Mouse (Mus musculus): ENCODE data around the gene Paip2b.
"Not testable (repeated sequence)": the region's sequence is repeated elsewhere in the genome, so short reads cannot be mapped to it uniquely, and the experiment has no call there.

Gene Paip2b

DNA sequence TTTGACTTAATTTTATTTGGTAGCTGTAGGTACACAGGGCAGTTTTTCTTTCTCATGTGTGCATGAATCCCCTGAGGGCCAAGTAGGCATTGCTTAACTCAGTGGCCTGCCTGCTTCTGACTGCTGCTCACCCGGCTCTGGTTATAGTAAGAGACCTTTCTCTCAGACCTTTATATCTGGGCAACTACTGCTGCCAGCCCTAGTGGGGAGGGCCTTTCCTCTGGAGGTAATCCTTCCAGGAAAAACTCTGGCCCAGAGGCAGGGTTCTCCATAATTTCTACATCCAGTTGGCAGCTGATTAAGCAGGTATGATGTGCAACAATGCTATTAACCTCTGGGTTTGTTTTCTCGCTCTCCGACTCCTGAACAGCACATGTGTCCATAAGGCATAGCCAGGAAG lies 28.7 kb downstream of the Paip2b start:
- DNase-seq (ENCODE audit: extremely low read depth, insufficient read length, low spot score) = no peak

DNA sequence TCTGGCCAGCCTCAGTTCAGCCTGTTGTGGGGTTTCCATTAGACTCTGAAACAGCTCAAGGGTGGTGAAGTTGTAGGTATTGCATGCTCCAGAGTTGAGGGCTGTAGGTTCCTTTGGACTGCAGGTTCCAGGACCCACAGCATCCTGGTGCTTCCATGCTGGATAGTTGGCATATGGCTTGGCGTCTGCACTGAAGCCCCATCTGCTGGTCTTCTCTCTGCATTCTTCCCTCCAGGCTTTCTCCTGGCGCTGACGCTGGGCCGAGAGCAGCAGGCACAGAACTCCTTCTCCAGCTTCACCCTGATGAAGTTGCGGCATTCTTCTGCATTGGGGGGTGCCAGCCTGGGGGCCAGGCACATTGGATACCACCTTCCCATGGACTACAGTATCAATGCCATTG lies 29.5 kb downstream of the Paip2b start:
- no peak for DNase-seq (ENCODE audit: extremely low read depth, insufficient read length, low spot score)

DNA sequence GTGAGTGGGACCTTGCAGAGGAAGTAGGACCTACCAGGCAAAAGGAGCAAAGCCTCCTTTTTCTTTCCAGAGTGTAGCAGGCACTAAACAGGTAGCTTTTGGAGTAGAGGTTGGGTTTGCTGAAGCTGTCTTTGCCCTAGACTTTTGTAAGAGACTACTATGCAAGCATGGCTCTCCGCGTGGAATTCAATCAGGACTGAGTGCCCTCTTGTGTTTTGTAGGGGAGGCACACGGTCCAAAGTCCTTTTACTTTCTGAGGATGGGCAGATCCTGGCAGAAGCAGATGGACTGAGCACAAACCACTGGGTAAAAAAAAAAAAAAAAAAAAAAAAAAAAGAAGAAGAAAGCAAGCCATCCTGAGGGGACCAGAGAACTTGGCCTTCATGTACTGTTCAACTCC lies 34.9 kb downstream of the Paip2b start:
- no peak for DNase-seq (ENCODE audit: extremely low read depth, insufficient read length, low spot score)

DNA sequence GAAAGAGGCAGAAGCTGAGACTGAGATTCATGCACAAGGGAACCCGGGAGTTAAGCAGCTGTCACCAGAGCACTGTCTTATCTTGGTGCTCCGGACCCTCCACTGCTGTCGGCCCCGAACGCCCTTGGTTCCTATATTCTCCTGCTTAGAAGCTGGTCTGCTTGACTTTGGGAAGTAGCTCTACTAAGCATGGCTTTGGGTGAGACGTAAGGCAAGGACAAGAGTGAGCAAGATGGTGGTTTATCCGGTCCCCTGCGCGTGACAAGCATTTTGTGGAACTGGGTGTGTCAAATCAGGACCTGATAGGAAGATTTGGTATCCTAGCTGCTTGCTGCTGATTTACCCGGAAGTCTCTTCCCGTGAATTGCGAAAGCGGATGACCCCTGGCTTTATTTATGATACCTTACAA lies 36.0 kb downstream of the Paip2b start:
- DNase-seq (ENCODE audit: extremely low read depth, insufficient read length, low spot score) = no peak

DNA sequence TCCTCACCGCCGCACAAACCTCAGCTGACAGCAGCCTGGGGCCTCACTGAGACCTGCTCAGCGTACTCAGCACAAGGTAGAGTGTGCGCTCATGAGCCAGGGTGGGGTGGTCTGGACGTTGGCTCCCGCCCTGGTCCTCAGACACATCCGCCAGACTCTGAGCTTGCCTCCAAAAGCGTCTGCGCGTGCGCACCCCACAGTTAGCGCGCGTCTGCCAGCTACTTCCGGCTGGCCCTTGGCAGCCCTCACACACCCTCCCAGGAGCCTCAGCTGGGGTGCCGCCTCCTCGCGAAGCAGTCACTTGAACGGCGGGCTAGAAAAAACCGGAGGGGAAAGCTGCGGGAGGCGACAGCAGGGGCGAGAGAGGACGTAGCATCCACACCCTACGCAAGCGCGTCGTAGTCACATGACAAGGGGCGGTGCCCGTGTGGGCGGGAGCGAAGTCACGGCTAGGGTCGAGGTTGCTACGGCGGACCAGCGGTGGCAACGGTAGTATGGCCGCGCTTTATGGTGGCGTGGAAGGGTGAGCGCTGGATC lies 36.7 kb downstream of the Paip2b start, which contains the start of gene Nagk:
TSS of gene Nagk (plus strand) at position 223 of the 537 bp plus-strand sequence.
- peak; percentile 95 for DNase-seq (ENCODE audit: extremely low read depth, insufficient read length, low spot score)

DNA sequence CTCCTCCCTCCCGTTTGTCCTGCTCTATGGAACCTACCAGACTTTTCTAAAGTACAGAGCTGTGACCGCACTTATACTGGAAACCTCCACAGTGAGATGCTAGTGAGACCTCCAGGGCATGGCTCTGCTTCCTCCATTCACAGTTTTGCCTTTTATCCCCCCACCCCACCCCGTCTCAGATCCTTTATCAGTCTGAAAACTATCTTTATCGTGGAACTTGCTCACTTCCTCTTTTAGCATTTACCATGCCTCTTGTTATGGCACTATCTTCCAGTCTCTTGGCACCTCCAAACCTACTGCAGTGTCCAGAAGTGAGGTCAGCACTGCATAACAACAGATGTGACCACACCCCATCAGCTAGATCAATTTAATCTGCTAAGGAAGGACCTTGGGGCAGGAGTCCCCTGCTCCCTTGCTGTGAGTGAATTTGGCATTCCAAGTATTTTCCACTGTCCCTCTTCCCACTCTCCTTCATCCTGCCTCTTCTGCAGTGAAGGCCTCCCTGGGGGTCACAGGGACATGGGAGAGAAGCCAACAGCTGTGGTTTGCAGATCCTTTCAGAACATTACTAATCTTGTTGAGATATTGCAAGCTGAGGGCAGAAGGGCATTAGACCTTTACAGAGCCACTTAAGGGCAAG lies 40.2 kb downstream of the Paip2b start:
- no peak for DNase-seq (ENCODE audit: extremely low read depth, insufficient read length, low spot score)

DNA sequence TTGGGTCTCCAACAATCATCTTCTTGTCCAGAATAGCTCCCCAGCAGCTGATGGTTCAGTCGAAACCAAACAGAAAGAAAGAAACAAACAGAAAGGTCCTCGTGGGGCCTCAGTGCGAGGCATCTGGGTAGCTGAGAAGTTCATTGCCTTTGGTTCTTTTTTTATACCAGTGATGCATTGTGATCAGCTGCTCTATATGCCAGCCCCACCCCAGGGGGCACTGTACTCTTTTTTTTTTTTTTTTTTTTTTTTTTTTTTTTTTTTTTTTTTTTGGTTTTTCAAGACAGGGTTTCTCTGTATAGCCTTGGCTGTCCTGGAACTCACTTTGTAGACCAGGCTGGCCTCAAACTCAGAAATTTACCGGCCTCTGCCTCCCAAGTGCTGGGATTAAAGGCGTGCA lies 41.0 kb downstream of the Paip2b start:
- not testable (repeated sequence) for DNase-seq (ENCODE audit: extremely low read depth, insufficient read length, low spot score)

DNA sequence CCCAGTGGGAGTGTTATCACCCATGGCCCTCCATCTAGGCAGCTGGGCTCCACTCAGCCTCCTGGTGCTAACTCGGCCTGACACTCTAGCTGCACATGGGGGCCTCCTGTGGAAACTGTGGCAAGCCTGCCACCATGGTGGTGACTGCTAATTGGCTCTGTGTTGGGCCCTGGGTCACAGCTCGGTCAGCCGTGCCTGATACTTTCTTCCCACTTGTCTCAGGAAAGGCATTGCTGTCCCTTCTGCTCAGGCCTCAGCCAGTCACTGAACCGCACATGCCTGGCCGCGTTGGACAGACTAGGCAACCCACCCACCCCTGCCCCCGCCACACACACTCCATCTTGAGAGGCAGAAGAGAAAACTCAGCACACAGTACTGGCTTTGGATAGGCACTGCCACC lies 43.0 kb downstream of the Paip2b start:
- no peak for DNase-seq (ENCODE audit: extremely low read depth, insufficient read length, low spot score)

DNA sequence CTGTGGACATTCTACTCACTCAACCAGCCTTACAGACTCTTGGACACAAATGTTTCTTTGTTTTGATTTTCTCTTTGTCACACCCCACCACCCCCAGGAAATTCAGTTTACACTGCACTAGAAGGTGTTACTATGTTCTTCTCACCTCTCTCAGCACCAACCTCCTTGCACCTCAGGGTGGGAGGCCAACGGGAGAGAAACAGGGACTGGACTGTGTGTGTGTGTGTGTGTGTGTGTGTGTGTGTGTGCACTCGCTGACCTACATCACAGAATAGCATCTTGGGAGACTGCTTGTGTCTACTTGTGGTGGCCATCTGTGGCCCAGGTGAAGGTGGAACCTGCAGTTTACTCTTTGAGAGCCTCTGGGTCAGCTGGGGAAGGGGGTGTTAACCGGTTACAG lies 45.1 kb downstream of the Paip2b start:
- no peak for DNase-seq (ENCODE audit: extremely low read depth, insufficient read length, low spot score)

DNA sequence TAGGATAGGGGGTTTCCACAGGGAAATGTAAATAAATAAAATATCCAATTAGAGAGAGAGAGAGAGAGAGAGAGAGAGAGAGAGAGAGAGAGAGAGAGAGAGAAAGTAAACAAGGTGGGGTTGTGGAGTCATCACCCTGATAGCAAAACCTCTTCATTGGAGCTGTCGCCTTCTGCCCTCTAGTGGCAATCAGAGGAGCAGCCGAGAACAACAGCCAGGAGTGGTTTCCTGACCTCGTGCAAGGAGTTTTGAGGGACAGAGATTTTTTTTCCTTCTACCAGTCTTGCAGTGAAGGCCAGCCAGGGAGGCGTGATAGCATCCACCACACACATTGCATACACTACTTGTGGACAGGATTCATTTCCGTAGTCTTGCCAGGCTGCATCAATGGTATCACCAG lies 52.5 kb downstream of the Paip2b start:
- DNase-seq (ENCODE audit: extremely low read depth, insufficient read length, low spot score) = no peak

DNA sequence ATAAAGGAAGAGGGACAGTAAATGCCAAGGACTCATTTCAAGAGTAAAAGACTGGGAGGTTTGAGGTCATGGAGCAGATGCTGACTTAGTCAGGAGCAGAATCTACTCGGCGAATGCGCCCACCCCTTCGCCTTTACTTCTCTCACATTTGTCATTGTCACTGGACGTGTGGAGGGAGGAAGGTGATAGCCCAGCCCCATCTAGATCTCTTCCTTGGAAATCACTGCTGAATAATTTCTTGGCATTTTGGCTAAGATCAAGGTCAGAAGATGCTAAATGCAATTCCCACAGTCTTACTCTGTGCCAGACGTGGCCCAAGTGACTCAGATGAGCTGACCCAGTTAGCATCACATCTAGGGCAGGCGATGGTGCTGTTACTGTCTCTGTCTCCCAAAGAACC lies 53.2 kb downstream of the Paip2b start:
- no peak for DNase-seq (ENCODE audit: extremely low read depth, insufficient read length, low spot score)

DNA sequence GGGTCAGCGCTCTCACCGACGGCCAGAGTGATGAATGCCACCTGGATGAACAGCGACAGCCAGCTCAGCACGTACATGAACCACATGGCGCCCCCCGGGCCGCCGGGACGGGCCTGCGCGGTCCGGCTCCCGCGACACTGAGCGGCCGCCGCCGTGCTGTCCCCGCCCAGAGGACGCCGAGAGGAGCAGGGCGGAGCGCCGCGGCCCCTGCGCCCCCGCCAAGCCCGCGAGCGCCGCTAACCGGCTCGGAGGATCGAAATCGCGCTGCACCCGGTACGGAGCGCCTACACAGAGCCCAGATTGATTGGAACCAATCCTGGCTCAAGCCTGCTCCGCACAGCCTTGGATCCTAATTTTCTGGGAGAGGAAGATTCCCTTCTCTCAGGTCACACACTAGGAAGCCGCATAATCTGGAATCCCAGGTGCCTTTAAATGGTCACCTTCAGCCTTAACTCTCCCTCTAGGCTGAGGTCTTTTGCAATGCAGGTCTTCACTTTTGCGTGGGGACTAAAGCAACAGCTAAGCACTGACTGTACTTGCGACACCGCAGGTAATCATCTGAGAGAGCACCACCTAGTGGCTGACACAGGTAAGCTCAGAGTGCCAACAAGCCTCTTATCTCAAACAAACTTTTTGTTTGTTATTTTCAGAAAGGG lies 55.8 kb downstream of the Paip2b start, which contains the start of gene Tex261:
TSS of gene Tex261 (minus strand) at position 176 of the 656 bp plus-strand sequence.
- DNase-seq (ENCODE audit: extremely low read depth, insufficient read length, low spot score) = peak; percentile 90

DNA sequence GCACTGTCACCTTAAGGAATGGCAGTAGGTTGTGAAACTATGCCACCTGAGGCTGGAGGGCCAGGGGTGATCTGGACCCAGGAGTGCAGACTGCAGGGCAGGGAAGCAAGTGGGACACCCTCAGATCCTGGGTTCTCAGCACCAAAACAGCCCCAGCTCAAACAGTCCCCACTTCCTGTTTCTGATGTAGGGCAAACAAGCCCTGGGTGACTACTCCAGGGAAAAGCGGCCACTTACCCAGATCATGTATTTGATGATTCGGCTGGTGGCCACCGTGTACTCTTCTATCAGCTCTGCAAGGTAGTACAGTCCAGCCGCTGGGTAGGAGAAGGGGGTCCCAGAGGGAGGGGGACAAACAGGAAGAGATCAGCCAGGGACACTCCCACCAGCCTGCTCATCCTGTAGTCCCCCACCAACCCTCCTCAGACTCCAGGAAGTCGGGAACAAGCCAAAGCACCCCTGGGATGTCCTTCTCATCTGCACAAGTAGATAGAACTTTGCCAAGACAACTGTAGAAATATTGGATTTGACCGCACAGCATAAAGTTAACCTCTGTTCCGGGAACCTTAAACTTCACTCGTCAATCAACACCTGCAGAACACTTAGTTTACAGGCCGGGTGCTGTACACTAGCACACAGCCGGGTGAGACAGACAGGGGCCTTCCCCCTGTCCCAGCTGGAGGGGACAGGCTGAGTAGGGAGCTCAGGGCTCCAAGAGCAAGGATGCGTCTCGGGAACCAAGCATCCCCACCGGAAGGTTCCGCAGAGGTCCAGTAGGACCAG lies 56.6 kb downstream of the Paip2b start:
- peak; percentile 45 for DNase-seq (ENCODE audit: extremely low read depth, insufficient read length, low spot score)

DNA sequence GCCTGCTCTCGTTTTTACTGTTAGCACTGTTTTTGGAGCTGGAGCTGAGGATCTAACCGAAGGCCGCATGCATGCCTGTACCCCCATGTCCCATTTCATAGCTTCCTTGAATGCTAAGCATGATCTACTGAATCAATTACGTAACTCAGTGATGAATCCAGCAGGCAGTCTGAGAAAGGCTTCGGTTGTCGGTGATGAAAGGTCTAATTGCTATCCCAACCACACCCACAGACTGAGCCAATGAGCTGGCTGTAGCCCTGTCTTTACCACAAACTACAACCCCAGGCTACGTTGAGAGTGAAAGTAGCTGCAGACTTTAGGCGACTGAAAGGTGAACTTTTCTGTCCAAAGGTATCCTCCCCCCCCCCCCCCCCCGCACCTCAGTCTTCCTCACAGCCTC lies 57.4 kb downstream of the Paip2b start:
- no peak for DNase-seq (ENCODE audit: extremely low read depth, insufficient read length, low spot score)

DNA sequence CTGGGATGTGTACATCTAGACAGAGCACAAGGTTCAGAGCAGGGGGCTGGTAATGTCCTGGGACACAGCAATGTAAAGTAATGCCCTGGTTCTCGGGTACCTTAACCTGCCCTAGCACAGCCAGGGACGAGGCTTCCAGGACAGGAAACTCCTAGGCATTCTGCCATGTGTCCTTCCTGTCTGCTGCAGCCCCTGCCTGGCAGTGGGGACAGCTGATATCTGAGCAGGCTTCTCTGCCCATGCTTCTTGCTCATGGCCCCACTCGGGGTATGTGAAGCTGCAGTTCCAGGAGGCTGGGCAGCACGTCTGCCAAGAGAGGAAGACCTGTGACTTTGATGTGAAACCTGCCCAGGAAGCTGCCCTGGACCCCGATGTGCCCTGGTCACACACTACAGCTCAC lies 63.1 kb downstream of the Paip2b start:
- no peak for DNase-seq (ENCODE audit: extremely low read depth, insufficient read length, low spot score)

DNA sequence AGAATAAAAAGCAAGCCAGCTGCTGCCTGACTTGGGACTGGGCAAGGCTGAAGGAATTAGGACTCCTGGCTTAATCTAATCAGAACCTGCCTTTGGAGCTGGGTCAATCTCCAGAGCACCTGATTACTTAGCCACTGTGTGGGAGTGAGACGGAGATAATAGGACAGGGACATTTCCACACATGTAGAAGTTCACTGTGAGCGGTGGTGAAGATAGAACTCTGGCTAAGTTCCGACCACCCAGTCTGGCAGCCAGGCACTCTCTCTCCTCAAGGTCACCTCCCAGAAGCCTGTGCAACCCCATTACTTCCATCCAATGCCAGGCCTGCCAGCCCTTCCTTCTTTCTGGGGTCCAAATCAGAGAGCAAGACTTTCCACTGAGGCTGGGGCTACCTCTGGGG lies 64.6 kb downstream of the Paip2b start:
- DNase-seq (ENCODE audit: extremely low read depth, insufficient read length, low spot score) = no peak

DNA sequence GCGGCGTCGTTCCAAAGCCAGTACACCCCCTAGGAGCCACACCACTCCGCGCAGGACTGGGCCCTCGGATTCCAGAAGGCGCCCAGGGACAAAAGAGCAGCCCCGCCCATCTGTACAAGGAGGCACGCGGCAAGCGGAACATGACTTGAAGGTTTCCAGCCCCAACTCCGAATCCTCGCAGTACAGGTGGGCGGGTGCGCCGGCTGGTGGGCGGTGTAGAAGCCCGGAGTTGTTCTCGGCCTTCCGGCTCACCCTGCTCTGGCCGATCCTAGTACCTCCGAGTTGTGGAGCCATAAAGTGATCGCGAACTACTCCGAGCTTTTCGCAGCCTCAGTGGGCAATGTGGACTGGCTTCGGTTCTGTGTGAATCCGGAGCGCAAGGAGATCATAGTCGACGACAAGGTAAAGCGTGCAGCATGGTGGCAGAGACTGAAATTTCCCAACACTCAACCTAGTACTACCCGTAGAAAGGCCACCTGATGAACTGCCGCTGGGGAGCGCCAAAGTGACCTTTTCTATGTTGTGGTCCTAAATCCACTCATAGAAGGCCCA lies 68.6 kb downstream of the Paip2b start:
- no peak for DNase-seq (ENCODE audit: extremely low read depth, insufficient read length, low spot score)

DNA sequence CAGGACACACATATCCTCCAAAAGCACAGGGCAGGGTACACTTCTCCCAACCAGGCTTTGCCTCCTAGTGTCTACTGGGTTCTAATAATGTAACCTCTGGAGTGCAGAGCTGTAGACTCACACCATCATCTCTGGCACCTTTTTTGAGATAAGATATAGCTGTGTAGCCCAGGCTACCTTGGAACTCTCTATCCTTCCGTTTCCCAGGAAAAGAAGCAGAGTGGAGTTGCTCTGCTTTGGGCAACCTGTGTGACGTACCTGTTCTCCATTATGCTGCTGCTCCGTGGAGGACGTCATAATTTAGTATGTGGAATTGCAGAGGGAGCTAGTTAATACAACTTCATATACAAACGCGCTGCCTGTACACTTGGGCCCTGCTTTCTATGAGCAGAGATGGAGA lies 69.2 kb downstream of the Paip2b start, which contains the start of gene Ankrd53:
TSS of gene Ankrd53 (plus strand) at position 301 of the 400 bp plus-strand sequence.
- DNase-seq (ENCODE audit: extremely low read depth, insufficient read length, low spot score) = no peak

DNA sequence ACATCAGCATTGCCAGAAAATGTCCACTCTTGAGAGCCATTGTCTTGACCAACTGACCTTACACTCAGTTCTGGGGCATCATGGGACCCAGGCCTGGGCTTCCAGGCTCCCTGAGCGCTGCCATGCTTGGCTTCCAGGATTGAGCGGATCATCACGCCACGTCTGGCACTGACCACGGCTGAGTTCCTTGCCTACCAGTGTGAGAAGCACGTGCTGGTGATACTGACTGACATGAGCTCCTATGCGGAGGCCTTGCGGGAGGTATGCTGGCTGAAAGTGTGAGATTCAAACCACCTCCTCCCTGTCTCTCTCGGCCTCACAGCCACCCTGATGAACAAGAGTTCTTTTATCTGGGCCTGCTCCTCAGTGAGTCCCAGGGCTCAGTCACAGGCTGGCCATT lies 75.5 kb downstream of the Paip2b start:
- DNase-seq (ENCODE audit: extremely low read depth, insufficient read length, low spot score) = no peak

Measured in 3134 (cell line).